Mouse (Mus musculus) midbrain, embryonic 10.5 days (tissue): Measurements from ENCODE around the gene Adam23. TPM values are rescaled to one million over a fixed set of nuclear protein-coding genes. Genes with fewer than 3 reads are reported as not detected.

Experiments used
- DNase-seq: peaks from one replicate; pipeline ENCODE4 v3.0.0-alpha.2; 2017; ENCODE audit warnings: low spot score
- H3K27ac ChIP-seq: fragments of 300-500 bp; sonication (generic); replicated peaks from 2 replicates; pipeline ENCODE4 v1.5.1; 2016; ENCODE audit warnings: mild to moderate bottlenecking
- H3K27me3 ChIP-seq: fragments of 300-500 bp; sonication (generic); 2 replicates; pipeline ENCODE4 v1.6.1; 2016; ENCODE audit warnings: low read depth, mild to moderate bottlenecking; ENCODE audit not compliant: poor library complexity, severe bottlenecking
- H3K36me3 ChIP-seq: fragments of 300-500 bp; sonication (generic); 2 replicates; pipeline ENCODE4 v1.6.1; 2016; ENCODE audit warnings: mild to moderate bottlenecking, moderate library complexity
- H3K4me1 ChIP-seq: fragments of 300-500 bp; sonication (generic); 2 replicates; pipeline ENCODE4 v1.6.1; 2016
- H3K4me3 ChIP-seq: fragments of 300-500 bp; sonication (generic); 2 replicates; pipeline ENCODE4 v1.5.1; 2016; ENCODE audit warnings: mild to moderate bottlenecking, moderate library complexity
- H3K9me3 ChIP-seq: fragments of 300-500 bp; sonication (generic); replicated peaks from 2 replicates; pipeline ENCODE4 v1.6.1; 2016; ENCODE audit warnings: mild to moderate bottlenecking
- WGBS: fragments of 180-500 bp; shearing (Covaris S2); methylation state at CpG from one replicate; pipeline ENCODE4 v1.1.7; 2016; 5-methylcytosine and 5-hydroxymethylcytosine counted together
- polyA plus RNA-seq: library from polyadenylated mRNA; unstranded; fragments of >200 nt; fragmentation: Nextera tagmentation; extraction: Ambion mirVana; gene quantifications from 2 replicates; pipeline ENCODE4 v1.2.1, GENCODE M21; 2016

Adam23 gene
- polyA plus RNA-seq, 1 experiment from 2014 or later, result 4.2 TPM

DNA sequence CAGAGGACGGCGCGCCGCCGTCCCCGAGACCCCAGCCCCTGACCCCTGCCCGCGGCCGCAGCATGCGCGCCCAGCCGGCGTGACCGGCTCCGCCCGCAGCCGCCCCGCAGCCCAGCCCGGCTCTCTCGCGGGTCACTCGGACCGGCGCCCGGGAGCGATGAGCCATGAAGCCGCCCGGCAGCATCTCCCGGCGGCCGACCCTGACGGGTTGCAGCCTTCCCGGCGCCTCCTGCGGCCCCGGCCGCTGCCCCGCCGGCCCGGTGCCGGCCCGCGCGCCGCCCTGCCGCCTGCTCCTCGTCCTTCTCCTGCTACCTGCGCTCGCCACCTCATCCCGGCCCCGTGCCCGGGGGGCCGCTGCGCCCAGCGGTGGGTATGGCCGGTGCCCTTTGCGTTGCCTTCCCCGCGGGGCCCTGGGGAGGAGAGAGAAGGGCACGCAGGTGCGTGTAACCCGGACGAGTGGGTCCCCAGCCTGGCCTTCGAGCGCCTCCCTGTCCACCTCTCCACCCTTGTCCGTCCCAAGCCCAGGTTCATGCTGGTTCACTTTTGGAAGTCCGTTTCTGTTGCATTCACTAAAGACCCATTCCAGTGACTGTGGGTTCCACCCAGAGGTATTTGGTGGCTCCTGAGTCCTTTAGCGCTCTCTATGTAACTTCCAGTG, 485 bp downstream of the Adam23 start:
- WGBS, result under 1% methylated on average over 58 of the region's 68 CpGs
- Histone ChIP-seq H3K27ac (peak overlapping the region; percentile 89), H3K27me3 (peaks cover 34% of the 10 kb centered on the region), H3K9me3 (no peaks in the 10 kb centered on the region), H3K4me1 (peaks cover 24% of the 10 kb centered on the region), H3K36me3 (no peaks in the 10 kb centered on the region), H3K4me3 (peak overlapping the region; percentile 94)
- DNase-seq, result peak; percentile 62

DNA sequence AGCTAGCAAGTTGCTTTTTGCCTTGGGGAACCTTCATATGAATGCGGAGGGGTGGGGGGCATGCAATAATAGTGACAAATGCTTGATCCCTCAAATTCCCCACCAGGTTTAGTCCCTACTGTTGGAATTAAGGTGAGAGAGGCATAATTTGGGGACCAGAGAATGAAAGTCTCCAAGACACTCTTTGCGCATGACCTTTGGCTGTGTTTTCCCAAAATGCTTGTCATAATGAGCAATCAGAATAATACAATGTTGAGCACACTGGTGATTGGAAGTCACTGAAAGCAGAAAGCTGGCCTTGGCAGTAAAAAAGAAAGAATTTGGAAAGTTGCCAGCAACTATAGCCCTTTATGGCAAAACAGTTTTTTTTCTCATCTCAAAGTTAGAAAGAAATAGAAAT, 1.0 kb downstream of the Adam23 start:
- H3K36me3 ChIP-seq, result no peaks in the 10 kb centered on the region
- H3K27me3 ChIP-seq, result peaks cover 34% of the 10 kb centered on the region
- H3K4me1 ChIP-seq, result peaks cover 22% of the 10 kb centered on the region
- WGBS, result 66% methylated on average over 2 of the region's 2 CpGs
- H3K4me3 ChIP-seq, result peak overlapping the region; percentile 94
- H3K9me3 ChIP-seq, result no peaks in the 10 kb centered on the region
- no peak for DNase-seq
- peak overlapping the region; percentile 89 for H3K27ac ChIP-seq

DNA sequence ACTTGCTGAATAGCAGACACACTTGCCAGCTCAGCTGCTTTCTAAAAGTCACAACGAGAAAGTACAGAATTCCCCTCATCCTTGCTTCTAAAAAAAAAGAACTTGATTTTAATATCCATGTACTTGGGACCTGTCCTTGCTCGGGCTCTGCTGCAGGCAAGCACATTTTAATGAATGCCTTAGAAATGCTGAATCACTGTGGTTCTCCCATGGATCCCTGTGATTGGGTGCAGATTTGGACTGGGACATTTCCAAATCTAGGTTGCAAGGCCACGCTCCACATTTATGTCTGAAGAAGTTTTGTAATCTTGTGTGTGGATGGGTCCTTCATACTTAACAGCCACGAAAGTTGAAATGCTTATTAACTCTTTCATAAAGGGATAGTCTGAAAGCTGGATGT, 4.4 kb downstream of the Adam23 start:
- Histone ChIP-seq H3K27me3 (peaks cover 26% of the 10 kb centered on the region), H3K36me3 (no peaks in the 10 kb centered on the region), H3K27ac (no peak overlapping the region), H3K9me3 (no peaks in the 10 kb centered on the region), H3K4me1 (peaks cover 15% of the 10 kb centered on the region), H3K4me3 (no peak overlapping the region)
- WGBS, result 87% methylated on average over 4 of the region's 4 CpGs
- DNase-seq, result no peak

DNA sequence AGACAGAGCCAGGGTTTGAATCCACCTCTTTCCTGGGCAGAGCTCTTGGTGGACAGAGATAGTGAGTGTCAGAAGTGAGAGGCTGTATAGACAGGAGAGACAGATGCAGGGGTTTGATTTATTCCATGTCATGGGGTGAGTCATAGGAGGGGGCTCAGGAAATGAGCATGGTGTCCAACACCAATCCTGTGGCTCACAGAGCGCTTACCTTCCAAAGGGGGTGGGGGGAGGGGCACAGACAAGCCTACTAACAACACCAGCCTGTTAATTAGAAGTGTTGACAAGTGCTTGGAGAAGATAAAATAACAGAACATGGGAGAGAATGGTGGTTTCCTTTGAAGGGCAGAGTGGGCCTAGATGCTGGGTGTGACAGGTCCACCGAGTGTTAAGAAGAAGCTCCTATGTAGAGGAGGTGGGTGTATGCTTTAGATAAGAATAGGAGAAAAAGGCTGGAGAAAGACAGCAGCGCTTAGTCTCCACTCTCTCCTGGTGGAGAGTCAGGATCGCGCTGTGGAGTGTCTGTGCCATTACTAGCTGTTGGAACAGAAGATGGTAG, 7.7 kb downstream of the Adam23 start:
- Histone ChIP-seq H3K27me3 (no peaks in the 10 kb centered on the region), H3K27ac (no peak overlapping the region), H3K9me3 (no peaks in the 10 kb centered on the region), H3K4me3 (no peak overlapping the region), H3K4me1 (peaks cover 4% of the 10 kb centered on the region; the same call in 1 of the 2 replicates), H3K36me3 (no peaks in the 10 kb centered on the region)
- no peak for DNase-seq
- 85% methylated on average over 5 of the region's 5 CpGs for WGBS

DNA sequence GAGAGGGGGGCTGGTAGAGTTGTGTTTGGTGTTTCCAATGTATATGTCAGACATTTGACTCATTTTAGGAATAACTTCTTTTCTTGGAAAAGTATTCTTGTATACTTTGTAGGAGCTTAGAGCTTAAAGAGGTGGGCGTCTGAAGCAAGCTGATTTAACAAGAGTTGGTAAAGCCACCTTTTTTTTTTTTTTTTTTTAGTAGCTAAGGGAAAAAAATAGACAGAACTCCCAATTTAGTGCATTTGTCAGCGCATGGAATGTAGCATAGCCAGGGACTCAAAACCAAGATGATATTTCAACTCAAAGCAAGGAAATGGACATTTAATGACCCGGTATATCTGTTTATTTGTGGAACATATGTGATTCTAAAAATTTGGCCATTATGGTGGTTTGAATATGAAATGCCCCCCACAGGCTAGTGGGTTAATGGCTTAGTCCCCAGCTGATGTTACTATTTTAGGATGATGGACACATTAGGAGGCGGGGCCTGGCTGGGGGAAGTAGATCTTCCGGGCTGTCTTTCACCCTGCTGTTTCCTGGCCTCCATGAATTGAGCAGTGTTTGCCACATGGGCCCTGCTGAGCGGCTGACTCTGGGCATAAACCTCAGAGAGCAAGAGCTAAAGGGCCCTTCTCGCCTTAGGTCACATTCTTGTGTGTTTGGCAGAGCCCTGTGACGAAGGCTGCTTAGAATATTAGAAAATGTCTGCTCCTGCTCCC, 12.3 kb downstream of the Adam23 start:
- DNase-seq, result no peak
- 79% methylated on average over 8 of the region's 8 CpGs for WGBS
- no peaks in the 10 kb centered on the region for H3K9me3 ChIP-seq
- H3K27ac ChIP-seq, result no peak overlapping the region; the same call in 1 of the 2 replicates
- peaks cover 4% of the 10 kb centered on the region; the same call in 1 of the 2 replicates for H3K4me1 ChIP-seq
- no peaks in the 10 kb centered on the region for H3K27me3 ChIP-seq
- H3K4me3 ChIP-seq, result no peak overlapping the region
- H3K36me3 ChIP-seq, result no peaks in the 10 kb centered on the region

DNA sequence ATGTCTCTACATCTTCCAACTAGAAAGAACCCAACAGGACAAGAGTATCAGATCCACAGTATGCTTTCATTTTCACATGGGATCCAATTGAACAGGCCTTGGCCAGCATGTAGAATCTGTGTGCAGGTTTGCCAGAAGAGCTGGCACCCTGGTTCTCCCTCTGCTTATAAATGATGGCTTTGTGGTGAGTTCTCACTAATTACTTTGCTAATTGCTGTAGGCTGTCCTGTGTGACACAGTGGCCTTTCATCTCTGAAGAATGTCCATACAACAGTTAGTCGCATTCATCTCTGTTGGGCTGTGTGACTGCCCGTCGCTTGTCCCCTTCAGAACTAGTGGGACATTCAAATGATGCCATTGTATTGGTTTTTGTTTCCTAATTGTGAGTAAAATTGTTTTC, 13.5 kb downstream of the Adam23 start:
- Histone ChIP-seq H3K36me3 (no peaks in the 10 kb centered on the region), H3K4me1 (peaks cover 4% of the 10 kb centered on the region; the same call in 1 of the 2 replicates), H3K9me3 (no peaks in the 10 kb centered on the region), H3K27me3 (no peaks in the 10 kb centered on the region), H3K4me3 (no peak overlapping the region), H3K27ac (no peak overlapping the region)
- DNase-seq, result no peak
- WGBS, result 91% methylated on average over 3 of the region's 3 CpGs

DNA sequence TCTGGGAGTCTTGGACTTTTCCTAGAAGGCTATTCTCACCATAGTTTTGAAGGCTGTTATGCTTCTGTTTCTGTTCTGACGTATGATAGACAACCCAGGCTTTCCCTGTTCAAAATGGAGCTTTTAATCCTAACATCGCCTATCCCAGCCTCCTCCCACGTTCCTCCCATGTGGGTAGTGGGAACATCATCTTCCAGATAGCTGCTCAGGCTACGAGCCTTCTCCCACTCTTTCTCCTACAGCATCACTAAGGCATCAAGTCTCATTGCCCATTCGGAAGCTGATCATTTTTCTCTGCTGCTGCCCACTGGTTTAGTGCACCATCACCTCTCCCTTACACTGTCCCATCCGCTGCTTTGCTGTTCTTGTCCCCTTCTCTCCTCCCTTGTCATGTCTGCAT, 14.2 kb downstream of the Adam23 start:
- peaks cover 4% of the 10 kb centered on the region; the same call in 1 of the 2 replicates for H3K4me1 ChIP-seq
- WGBS, result 87% methylated on average over 6 of the region's 6 CpGs
- no peaks in the 10 kb centered on the region for H3K9me3 ChIP-seq
- no peak overlapping the region for H3K4me3 ChIP-seq
- no peaks in the 10 kb centered on the region for H3K36me3 ChIP-seq
- H3K27ac ChIP-seq, result no peak overlapping the region
- no peak for DNase-seq
- no peaks in the 10 kb centered on the region for H3K27me3 ChIP-seq

DNA sequence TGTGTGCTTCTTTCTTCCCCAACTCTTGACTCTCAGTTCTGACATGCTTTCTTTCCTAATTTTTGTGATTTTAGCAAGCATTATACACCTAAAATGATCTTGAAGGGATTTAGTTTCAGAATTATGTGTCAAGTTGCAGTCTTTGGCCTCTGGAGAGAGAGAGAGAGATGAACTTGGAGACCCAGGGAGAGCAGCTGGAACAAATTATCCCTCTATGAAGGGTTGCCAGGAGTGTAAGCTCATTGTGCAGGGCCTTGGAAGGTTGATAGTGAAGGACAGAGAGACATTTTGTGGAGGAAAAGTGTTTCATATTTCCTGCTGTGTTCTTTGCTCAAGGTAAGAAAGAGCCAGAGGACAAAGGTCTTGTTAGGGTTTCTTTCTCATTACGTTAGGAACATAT, 18.8 kb downstream of the Adam23 start:
- Histone ChIP-seq H3K27ac (no peak overlapping the region), H3K4me3 (no peak overlapping the region), H3K9me3 (no peaks in the 10 kb centered on the region), H3K36me3 (no peaks in the 10 kb centered on the region), H3K4me1 (no peaks in the 10 kb centered on the region), H3K27me3 (no peaks in the 10 kb centered on the region)
- no peak for DNase-seq
- WGBS, result 75% methylated on average over 1 of the region's 1 CpGs

DNA sequence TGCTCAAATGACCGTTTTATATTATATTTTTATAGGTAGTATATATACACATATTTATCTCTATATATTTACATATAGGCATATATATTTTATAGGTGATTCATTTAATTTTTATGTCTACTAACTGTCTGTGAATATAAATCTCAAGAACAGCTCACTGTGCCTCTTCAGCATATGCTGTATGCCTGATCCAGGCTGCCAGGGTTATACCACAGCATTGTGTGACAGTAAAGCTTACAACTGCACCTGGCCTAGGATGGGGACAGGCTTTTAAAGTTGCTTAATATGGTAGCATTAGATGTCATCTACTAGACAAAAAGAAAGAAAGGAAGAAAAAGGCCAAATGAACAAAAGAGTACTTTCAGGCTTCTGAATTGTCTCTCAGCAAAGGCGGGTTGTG, 27.6 kb downstream of the Adam23 start:
- no peaks in the 10 kb centered on the region for H3K9me3 ChIP-seq
- peak overlapping the region; percentile 55 for H3K27ac ChIP-seq
- WGBS, result 77% methylated on average over 2 of the region's 2 CpGs
- no peak for DNase-seq
- no peaks in the 10 kb centered on the region for H3K27me3 ChIP-seq
- peaks cover 29% of the 10 kb centered on the region for H3K4me1 ChIP-seq
- no peak overlapping the region for H3K4me3 ChIP-seq
- no peaks in the 10 kb centered on the region for H3K36me3 ChIP-seq

DNA sequence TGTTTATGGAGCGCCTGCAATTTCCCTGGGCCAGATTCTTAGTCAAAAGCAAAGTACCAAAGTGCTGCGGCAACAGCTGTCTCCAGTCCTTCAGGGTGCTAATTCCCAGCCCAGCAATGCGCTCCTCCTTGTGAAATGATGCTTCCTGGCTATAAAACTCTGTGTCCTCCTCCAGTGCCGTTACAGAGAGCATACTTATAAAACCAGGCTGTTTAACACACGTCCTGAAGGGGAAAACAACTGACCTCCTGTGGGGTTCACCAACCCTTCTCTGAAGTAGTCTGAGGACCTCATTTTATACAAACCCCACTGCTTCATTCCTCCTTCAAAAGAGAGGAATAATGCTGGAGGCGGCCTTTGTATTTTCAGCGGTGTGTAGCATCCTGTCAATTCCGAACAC, 28.0 kb downstream of the Adam23 start:
- Histone ChIP-seq H3K27ac (peak overlapping the region; percentile 55), H3K4me3 (no peak overlapping the region), H3K4me1 (peaks cover 29% of the 10 kb centered on the region), H3K27me3 (no peaks in the 10 kb centered on the region), H3K36me3 (no peaks in the 10 kb centered on the region), H3K9me3 (no peaks in the 10 kb centered on the region)
- no peak for DNase-seq
- 49% methylated on average over 8 of the region's 8 CpGs for WGBS

DNA sequence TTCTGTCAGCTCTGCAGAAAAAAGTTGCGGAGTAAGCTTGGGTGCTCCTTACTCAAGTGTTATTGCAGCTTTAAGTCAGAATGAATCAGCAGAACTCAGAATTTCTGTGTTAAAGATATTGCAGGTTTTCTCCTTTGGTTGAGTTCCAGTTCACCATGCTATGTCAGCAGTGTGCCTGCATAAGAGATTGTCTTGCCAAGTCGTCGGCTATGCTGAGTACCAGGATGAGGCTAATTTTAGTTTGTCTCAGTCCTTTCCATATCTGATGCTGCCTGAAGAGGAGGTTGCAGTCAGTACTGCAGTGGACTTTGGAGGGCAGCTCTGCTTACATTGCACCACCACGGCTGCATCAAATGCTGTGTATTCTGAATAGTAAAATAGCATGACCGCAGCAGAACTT, 33.3 kb downstream of the Adam23 start:
- no peaks in the 10 kb centered on the region for H3K36me3 ChIP-seq
- DNase-seq, result no peak
- WGBS, result 95% methylated on average over 5 of the region's 5 CpGs
- H3K4me3 ChIP-seq, result no peak overlapping the region
- H3K27me3 ChIP-seq, result no peaks in the 10 kb centered on the region
- no peak overlapping the region for H3K27ac ChIP-seq
- no peaks in the 10 kb centered on the region for H3K9me3 ChIP-seq
- H3K4me1 ChIP-seq, result peaks cover 3% of the 10 kb centered on the region

DNA sequence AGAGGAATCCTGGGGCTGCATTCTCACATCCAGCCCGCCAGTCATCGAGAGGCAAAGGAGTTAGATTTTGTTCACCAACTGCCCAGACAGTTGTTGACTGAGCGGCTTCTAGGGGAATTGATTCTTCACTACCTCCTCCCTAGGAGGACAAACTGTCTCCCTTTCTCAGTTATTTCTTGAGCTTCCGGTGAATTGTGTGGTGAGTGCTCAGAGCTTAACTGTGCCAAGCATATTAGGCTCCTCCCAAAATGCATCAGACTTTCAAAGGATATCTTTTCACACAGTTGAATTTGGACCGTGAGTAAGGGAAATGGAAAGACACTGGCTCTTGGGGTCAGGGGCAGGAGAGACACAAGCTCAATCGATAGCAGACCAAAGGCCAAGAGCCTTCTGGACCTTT, 39.0 kb downstream of the Adam23 start:
- no peak for DNase-seq
- H3K4me1 ChIP-seq, result no peaks in the 10 kb centered on the region
- no peak overlapping the region for H3K4me3 ChIP-seq
- H3K36me3 ChIP-seq, result 0 out of 2 replicates have a peak, but pooled peaks cover 10% of the 10 kb centered on the region
- H3K27me3 ChIP-seq, result no peaks in the 10 kb centered on the region
- WGBS, result 93% methylated on average over 6 of the region's 6 CpGs
- no peak overlapping the region for H3K27ac ChIP-seq
- no peaks in the 10 kb centered on the region for H3K9me3 ChIP-seq

DNA sequence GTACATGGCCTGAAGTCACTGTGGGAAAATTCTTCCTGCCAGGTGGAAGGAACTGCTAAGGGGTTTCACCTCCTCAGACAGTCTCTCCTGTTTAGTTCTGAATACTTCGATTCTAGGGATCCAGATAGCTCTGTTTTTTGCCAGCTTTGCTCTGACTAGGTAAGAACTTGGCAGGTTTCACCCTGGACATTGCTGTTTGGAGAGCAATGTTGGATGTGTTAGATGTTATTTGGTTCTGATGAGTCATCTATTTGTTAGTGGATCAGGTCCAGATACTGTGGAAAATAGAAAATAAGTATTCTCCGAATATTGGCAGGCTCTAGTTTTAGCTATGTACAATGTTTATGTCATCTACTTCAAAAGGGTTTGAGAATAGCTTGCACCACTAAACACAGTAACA, 41.0 kb downstream of the Adam23 start:
- H3K36me3 ChIP-seq, result 0 out of 2 replicates have a peak, but pooled peaks cover 10% of the 10 kb centered on the region
- H3K4me1 ChIP-seq, result no peaks in the 10 kb centered on the region
- no peak for DNase-seq

More for the DNA sequence above, 41.0 kb downstream of the Adam23 start:
- H3K27ac ChIP-seq, result no peak overlapping the region
- no peaks in the 10 kb centered on the region for H3K9me3 ChIP-seq
- H3K4me3 ChIP-seq, result no peak overlapping the region
- WGBS, result 90% methylated on average over 2 of the region's 2 CpGs
- H3K27me3 ChIP-seq, result no peaks in the 10 kb centered on the region
